ENCODE assay signal across 26 mouse cellular contexts in the genomic region with DNA sequence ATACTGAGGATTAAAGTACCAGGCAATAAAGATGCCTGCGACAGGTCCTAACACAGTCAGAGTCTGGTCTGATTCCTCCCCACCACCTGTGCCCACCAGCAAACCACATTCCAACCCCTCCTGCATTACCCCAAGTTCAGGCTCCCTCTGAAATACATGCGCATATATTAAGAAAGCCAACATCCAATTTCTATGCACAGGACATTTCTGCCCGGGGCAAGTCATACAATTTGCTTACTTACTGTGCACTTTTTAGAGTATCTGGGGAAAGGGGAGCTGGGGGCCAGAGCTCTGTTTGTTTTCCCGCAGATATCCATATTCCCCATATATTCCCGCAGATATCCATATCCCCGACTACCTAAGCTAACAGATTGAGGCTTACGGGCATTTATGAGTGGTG.
"Had no signal": no experiment of that assay in that cellular context is flagged by ENCODE, and none has a peak within 500 bp of the region (broad histone marks: within the 10 kb centered on the region; RNA-seq: fewer than 3 reads in every experiment).

No protein-coding gene starts in this region.

- H3K4me1 ChIP-seq: heart, embryonic 10.5 days; heart, embryonic 12.5 days; intestine, embryonic 15.5 days; kidney, embryonic 15.5 days; limb, embryonic 10.5 days; limb, embryonic 12.5 days had no signal

- H3K27me3 ChIP-seq: heart, embryonic 12.5 days; hindbrain, embryonic 12.5 days; intestine, embryonic 15.5 days; kidney, embryonic 15.5 days; limb, embryonic 12.5 days had no signal

- H3K36me3 ChIP-seq: heart, embryonic 10.5 days; heart, embryonic 12.5 days; hindbrain, embryonic 10.5 days; hindbrain, embryonic 12.5 days; intestine, embryonic 15.5 days; kidney, embryonic 15.5 days; limb, embryonic 10.5 days; limb, embryonic 12.5 days had no signal

- ATAC-seq: hindbrain, embryonic 16.5 days; inflammation-experienced regulatory T-cells, adult 6 months; intestine, embryonic 15.5 days; intestine, postnatal 0 days had no signal

- H3K9ac ChIP-seq: heart, embryonic 12.5 days; hindbrain, embryonic 12.5 days; hindbrain, embryonic 14.5 days; intestine, embryonic 15.5 days; kidney, embryonic 15.5 days; limb, embryonic 12.5 days had no signal

- DNase-seq: gastrocnemius, adult 2 months; gastrocnemius, postnatal 10 days; gastrocnemius, postnatal 25 days; heart, adult 18-20 months; heart, postnatal 10 days; heart, postnatal 4 days; kidney, adult 18-20 months; kidney, adult 8-10 months; kidney, postnatal 25 days; kidney, postnatal 4 days; liver had no signal

- H3K27ac ChIP-seq: gastrocnemius, adult 2 months; heart, embryonic 10.5 days; hindbrain, embryonic 10.5 days; hindbrain, embryonic 12.5 days; hindbrain, embryonic 14.5 days; intestine, embryonic 15.5 days; kidney, embryonic 15.5 days; kidney, postnatal 0 days; layer of hippocampus, adult 2 months; left cerebral cortex, adult 2 months; limb, embryonic 10.5 days; limb, embryonic 12.5 days had no signal

- H3K4me3 ChIP-seq: gastrocnemius, adult 2 months; heart, embryonic 10.5 days; heart, embryonic 12.5 days; hindbrain, embryonic 10.5 days; hindbrain, embryonic 12.5 days; intestine, embryonic 15.5 days; kidney, embryonic 15.5 days; layer of hippocampus, adult 2 months; left cerebral cortex, adult 2 months; limb, embryonic 10.5 days; limb, embryonic 12.5 days had no signal

- H3K4me2 ChIP-seq: heart, embryonic 12.5 days; hindbrain, embryonic 12.5 days; hindbrain, embryonic 14.5 days; intestine, embryonic 15.5 days; kidney, embryonic 15.5 days; limb, embryonic 12.5 days had no signal

- H3K9me3 ChIP-seq: heart, embryonic 10.5 days; heart, embryonic 12.5 days; hindbrain, embryonic 10.5 days; intestine, embryonic 15.5 days; kidney, embryonic 15.5 days; limb, embryonic 10.5 days; limb, embryonic 12.5 days had no signal
